Mouse (Mus musculus): ENCODE measurements at regions not wholly inside any gene's neighbourhood (a gene's known extent, or its start where the extent isn't known, plus 50 kb on each side); places are given as distances from the start of the nearest gene placed in this dataset.

DNA sequence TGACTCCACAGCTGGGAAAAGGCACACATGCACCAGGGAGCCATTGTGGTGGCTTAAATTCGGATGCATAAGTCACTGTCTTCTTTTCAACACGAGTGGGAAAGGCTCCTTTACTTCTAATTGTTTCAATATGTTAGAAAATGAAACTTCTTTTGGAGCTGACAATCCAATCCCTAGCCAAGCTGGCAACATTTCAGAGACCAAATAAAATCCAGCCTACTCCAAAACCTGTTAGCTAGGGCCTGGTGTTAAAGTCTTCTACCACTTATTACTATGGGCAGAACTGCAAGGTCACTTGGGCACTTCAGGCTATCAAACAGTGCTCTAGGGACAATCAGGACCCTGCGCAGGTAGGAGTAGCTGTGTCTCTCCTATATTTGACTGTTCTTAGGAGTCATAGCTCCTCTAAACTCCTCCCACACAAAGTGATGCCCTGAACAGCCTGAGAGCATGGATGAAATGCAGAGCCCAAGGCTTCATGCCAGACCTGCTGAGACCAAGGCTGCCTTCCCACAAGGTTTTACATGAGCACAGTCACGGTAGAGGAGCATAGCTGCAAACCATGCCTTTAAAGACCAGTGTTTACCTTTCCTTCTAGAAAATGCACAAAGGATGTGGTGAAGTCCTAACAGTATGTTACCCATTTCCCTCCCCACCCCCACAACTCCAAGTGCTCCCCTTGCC is 67.4 kb upstream of the Spdye4c start:
- CTCF ChIA-PET, result no interaction called here

- CTCF ChIA-PET, result no interaction called here
These were observed 64.9 kb upstream of the Spdye4c start for GRCm38 (mm10) chr2:128526100-128526499.

- CTCF ChIA-PET, result no interaction called here
These were observed 64.1 kb upstream of the Spdye4c start for GRCm38 (mm10) chr2:128526883-128527344.

GRCm38 (mm10) chr2:128536294-128536693 is 54.7 kb upstream of the Spdye4c start:
- CTCF ChIA-PET, result no interaction called here

DNA sequence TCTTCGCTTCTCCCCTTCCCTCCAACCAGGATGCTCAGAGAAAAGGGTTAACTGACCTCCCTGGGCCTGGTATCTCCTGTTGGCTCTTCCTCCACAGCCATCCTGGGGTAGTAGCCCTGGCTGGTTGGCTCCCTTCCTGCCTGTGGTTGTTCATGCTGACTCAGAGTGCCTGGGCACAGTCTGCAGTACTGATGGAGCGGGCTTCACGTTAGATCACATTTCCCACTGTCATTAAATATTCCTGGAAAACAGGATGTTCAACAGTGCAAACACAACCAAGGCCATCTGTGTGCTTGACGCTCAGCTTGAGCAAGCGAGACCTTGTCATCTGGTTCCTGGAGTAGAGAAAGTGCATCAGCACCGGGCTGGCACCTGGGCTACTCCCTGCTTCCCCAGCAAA is 53.6 kb upstream of the Spdye4c start:
- CTCF ChIA-PET, result no interaction called here

GRCm38 (mm10) chr2:128538736-128539135 is 52.3 kb upstream of the Spdye4c start:
- CTCF ChIA-PET, result no interaction called here

Data from spleen, embryonic (tissue).